Mouse (Mus musculus) testis, adult 2 months (tissue): ENCODE data around the gene Bri3. TPM values are rescaled to one million over a fixed set of nuclear protein-coding genes. Genes with fewer than 3 reads are reported as not detected.

Experiments used
- H3K27ac ChIP-seq: fragments of 200-500 bp; 2 replicates; pipeline ENCODE4 v1.5.1; 2012; ENCODE audit warnings: low read depth, low read length; ENCODE audit not compliant: control insufficient read depth, insufficient read depth
- H3K27me3 ChIP-seq: fragments of 200-500 bp; 2 replicates; pipeline ENCODE4 v1.6.1; 2012; ENCODE audit warnings: mild to moderate bottlenecking, low read length, moderate library complexity; ENCODE audit not compliant: control insufficient read depth, insufficient read depth
- H3K36me3 ChIP-seq: fragments of 200-500 bp; 2 replicates; pipeline ENCODE4 v1.6.1; 2012; ENCODE audit warnings: mild to moderate bottlenecking, low read length; ENCODE audit not compliant: control insufficient read depth, insufficient read depth
- H3K4me1 ChIP-seq: fragments of 200-500 bp; 2 replicates; pipeline ENCODE4 v1.6.1; 2012; ENCODE audit warnings: low read length; ENCODE audit not compliant: control insufficient read depth, insufficient read depth
- H3K4me3 ChIP-seq: fragments of 200-500 bp; 2 replicates; pipeline ENCODE4 v1.5.1; 2012; ENCODE audit warnings: low read depth, mild to moderate bottlenecking, low read length, moderate library complexity, mixed read lengths; ENCODE audit not compliant: control insufficient read depth
- CTCF ChIP-seq: fragments of 200-500 bp; IDR thresholded peaks from 2 replicates; pipeline ENCODE4 v1.5.1; 2012; ENCODE audit warnings: low read depth, mild to moderate bottlenecking, inconsistent platforms, low read length, moderate library complexity; ENCODE audit not compliant: control insufficient read depth, insufficient read depth, insufficient replicate concordance
- POLR2A ChIP-seq: fragments of 200-500 bp; IDR thresholded peaks from 2 replicates; pipeline ENCODE4 v1.6.1; 2012; ENCODE audit warnings: low read depth, mild to moderate bottlenecking, inconsistent platforms, low read length, moderate library complexity; ENCODE audit not compliant: control insufficient read depth
- polyA plus RNA-seq: library from polyadenylated mRNA; depleted of rRNA; stranded (reverse); fragments of >200 nt; gene quantifications from 2 replicates; pipeline ENCODE4 v1.2.3, GENCODE M21; 2012

Gene Bri3
- polyA plus RNA-seq, 1 experiment: 174 TPM

- Histone ChIP-seq H3K27me3 (no peaks in the 10 kb centered on the region), H3K4me3 (no peak overlapping the region), H3K4me1 (no peaks in the 10 kb centered on the region; the same call in 1 of the 2 replicates), H3K36me3 (no peaks in the 10 kb centered on the region), H3K27ac (no peak overlapping the region)
- TF ChIP-seq POLR2A (no peak), CTCF (no peak)
Measured at GRCm38 (mm10) chr5:144284599-144284998, 40.4 kb downstream of the Bri3 start.

- H3K4me1 ChIP-seq: no peaks in the 10 kb centered on the region; the same call in 1 of the 2 replicates
- no peaks in the 10 kb centered on the region for H3K27me3 ChIP-seq
- TF ChIP-seq CTCF (no peak), POLR2A (no peak)
- H3K27ac ChIP-seq: no peak overlapping the region
- H3K4me3 ChIP-seq: no peak overlapping the region
- no peaks in the 10 kb centered on the region for H3K36me3 ChIP-seq
Measured at GRCm38 (mm10) chr5:144286591-144287266, 42.5 kb downstream of the Bri3 start.

- no peaks in the 10 kb centered on the region for H3K27me3 ChIP-seq
- TF ChIP-seq CTCF: no peak
- TF ChIP-seq POLR2A: no peak
- H3K4me1 ChIP-seq: no peaks in the 10 kb centered on the region; the same call in 1 of the 2 replicates
- no peaks in the 10 kb centered on the region for H3K36me3 ChIP-seq
- H3K4me3 ChIP-seq: no peak overlapping the region
- H3K27ac ChIP-seq: no peak overlapping the region
Measured at GRCm38 (mm10) chr5:144287267-144287820, 43.1 kb downstream of the Bri3 start.

DNA sequence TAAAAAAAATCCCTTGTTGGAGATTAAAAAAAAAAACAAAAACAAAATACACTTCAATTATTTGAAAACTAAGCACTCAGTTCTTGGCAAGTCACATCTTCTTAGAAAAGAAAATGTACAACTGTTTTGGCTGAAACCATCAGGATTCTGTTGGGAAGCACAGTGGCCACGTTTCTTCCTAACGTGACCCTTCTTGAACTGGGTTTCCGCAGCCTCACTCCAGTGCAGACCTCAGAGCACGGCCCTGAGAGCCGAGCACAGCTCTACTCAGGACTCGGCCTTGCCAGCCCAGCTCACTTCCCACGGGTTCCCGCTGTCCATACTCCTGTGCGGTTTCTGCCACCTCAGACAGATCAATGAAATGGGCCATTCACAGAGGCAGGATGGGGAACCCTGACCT, 44.2 kb downstream of the Bri3 start:
- Histone ChIP-seq H3K27ac (no peak overlapping the region), H3K4me1 (no peaks in the 10 kb centered on the region; the same call in 1 of the 2 replicates), H3K36me3 (no peaks in the 10 kb centered on the region), H3K27me3 (no peaks in the 10 kb centered on the region), H3K4me3 (no peak overlapping the region)
- TF ChIP-seq CTCF: no peak
- no peak for TF ChIP-seq POLR2A

GRCm38 (mm10) chr5:144289769-144290440, 45.7 kb downstream of the Bri3 start:
- TF ChIP-seq CTCF: no peak

DNA sequence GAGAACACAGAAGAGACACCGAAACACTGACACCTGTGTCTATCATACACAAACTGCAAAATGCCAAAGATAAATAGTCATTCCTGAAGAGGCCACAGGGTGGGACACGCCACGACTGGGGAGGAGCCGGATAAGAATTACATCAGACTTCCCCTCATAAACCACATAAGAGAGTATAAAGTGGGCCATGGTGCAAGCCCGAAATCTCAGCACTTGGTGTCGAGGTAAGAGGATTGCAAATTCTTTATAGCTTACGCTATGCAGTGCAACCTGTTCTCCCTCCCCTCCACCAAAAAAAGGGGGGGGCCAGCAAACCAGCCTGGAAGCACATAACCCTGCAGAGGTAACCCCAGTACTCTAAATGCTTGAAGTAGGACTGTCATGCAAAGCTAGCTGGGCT, 50.7 kb downstream of the Bri3 start:
- Histone ChIP-seq H3K27ac (no peak overlapping the region), H3K4me1 (no peaks in the 10 kb centered on the region; the same call in 1 of the 2 replicates)

More at GRCm38 (mm10) chr5:144289769-144290440, 45.7 kb downstream of the Bri3 start:
- H3K4me3 ChIP-seq: no peak overlapping the region
- no peaks in the 10 kb centered on the region for H3K27me3 ChIP-seq
- no peaks in the 10 kb centered on the region; the same call in 1 of the 2 replicates for H3K4me1 ChIP-seq
- no peaks in the 10 kb centered on the region for H3K36me3 ChIP-seq
- H3K27ac ChIP-seq: no peak overlapping the region

GRCm38 (mm10) chr5:144295357-144295756, 51.1 kb downstream of the Bri3 start:
- Histone ChIP-seq H3K4me3 (no peak overlapping the region), H3K27ac (no peak overlapping the region), H3K27me3 (no peaks in the 10 kb centered on the region), H3K36me3 (no peaks in the 10 kb centered on the region), H3K4me1 (no peaks in the 10 kb centered on the region; the same call in 1 of the 2 replicates)
- TF ChIP-seq POLR2A: no peak
- no peak for TF ChIP-seq CTCF

More for the DNA sequence above, 50.7 kb downstream of the Bri3 start:
- TF ChIP-seq POLR2A (no peak), CTCF (no peak)
- Histone ChIP-seq H3K4me3 (no peak overlapping the region), H3K27me3 (no peaks in the 10 kb centered on the region), H3K36me3 (no peaks in the 10 kb centered on the region)
